Mouse (Mus musculus) lung, embryonic 15.5 days (tissue): Measurements from ENCODE around the gene Ankrd33. TPM values are rescaled to one million over a fixed set of nuclear protein-coding genes. Genes with fewer than 3 reads are reported as not detected.
"Not testable (repeated sequence)": the region's sequence is repeated elsewhere in the genome, so short reads cannot be mapped to it uniquely, and the experiment has no call there.

Experiments
- ATAC-seq: fragments of 200-750 bp; cut with Nextera tagmentation; 2 replicates; pipeline ENCODE4 v1.8.0; 2017; ENCODE audit warnings: moderate number of reproducible peaks, borderline replicate concordance; ENCODE audit not compliant: low FRiP score, low TSS enrichment; ENCODE audit errors: extremely low read depth
- H3K27ac ChIP-seq: fragments of 300-500 bp; sonication (generic); 2 replicates; pipeline ENCODE4 v1.5.1; 2015; ENCODE audit warnings: moderate library complexity, mild to moderate bottlenecking, inconsistent platforms
- H3K27me3 ChIP-seq: fragments of 300-500 bp; sonication (generic); 2 replicates; pipeline ENCODE4 v1.6.1; 2015; ENCODE audit warnings: inconsistent platforms
- H3K36me3 ChIP-seq: fragments of 300-500 bp; sonication (generic); 2 replicates; pipeline ENCODE4 v1.6.1; 2015; ENCODE audit warnings: inconsistent platforms
- H3K4me1 ChIP-seq: fragments of 300-500 bp; sonication (generic); 2 replicates; pipeline ENCODE4 v1.6.1; 2015; ENCODE audit warnings: inconsistent platforms
- H3K4me2 ChIP-seq: fragments of 300-500 bp; sonication (generic); 2 replicates; pipeline ENCODE4 v1.6.1; 2015; ENCODE audit warnings: inconsistent platforms, mild to moderate bottlenecking, moderate library complexity
- H3K4me3 ChIP-seq: fragments of 300-500 bp; sonication (generic); 2 replicates; pipeline ENCODE4 v1.5.1; 2015; ENCODE audit warnings: mild to moderate bottlenecking, inconsistent platforms
- H3K9ac ChIP-seq: fragments of 300-500 bp; sonication (generic); 2 replicates; pipeline ENCODE4 v1.6.1; 2015; ENCODE audit warnings: inconsistent platforms
- H3K9me3 ChIP-seq: fragments of 300-500 bp; sonication (generic); 2 replicates; pipeline ENCODE4 v1.6.1; 2016; ENCODE audit warnings: inconsistent platforms
- WGBS: fragments of 180-500 bp; shearing (Covaris S2); methylation state at CpG from one replicate; pipeline ENCODE4 v1.1.7; 2015; 5-methylcytosine and 5-hydroxymethylcytosine counted together
- polyA plus RNA-seq: library from polyadenylated mRNA; unstranded; fragments of >200 nt; fragmentation: Nextera tagmentation; extraction: Ambion mirVana; gene quantifications from 2 replicates; pipeline ENCODE4 v1.2.1, GENCODE M21; 2015

The Ankrd33 gene
- polyA plus RNA-seq, 1 experiment from 2014 or later = not detected

DNA sequence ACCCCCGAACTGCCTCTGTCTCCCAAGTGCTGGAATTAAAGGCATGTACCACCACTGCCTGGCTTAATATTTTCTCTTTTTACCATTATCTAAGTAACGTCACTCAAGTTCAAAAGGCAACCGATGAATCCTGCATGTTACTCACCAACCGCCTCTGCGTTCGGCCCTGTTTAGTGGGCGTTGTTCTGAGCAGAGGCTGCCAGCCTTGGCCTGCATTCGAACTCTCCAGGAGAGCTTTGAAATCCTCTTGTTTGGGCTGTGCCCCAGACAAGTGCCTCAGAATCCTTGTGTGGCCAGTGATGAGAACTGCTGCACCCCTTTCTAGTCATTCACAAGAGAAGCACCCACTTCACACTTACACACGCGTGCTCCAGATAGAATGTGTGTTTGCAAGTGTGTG is 9.5 kb upstream of the Ankrd33 start:
- no peak for ATAC-seq
- H3K27me3 ChIP-seq = no peaks in the 10 kb centered on the region; the same call in 1 of the 2 replicates
- H3K9me3 ChIP-seq = no peaks in the 10 kb centered on the region
- no peak overlapping the region for H3K4me3 ChIP-seq
- H3K27ac ChIP-seq = no peak overlapping the region
- H3K4me2 ChIP-seq = no peak overlapping the region
- H3K36me3 ChIP-seq = no peaks in the 10 kb centered on the region
- WGBS = 79% methylated on average over 10 of the region's 10 CpGs
- no peak overlapping the region for H3K9ac ChIP-seq
- H3K4me1 ChIP-seq = 0 out of 2 replicates have a peak, but pooled peaks cover 3% of the 10 kb centered on the region

DNA sequence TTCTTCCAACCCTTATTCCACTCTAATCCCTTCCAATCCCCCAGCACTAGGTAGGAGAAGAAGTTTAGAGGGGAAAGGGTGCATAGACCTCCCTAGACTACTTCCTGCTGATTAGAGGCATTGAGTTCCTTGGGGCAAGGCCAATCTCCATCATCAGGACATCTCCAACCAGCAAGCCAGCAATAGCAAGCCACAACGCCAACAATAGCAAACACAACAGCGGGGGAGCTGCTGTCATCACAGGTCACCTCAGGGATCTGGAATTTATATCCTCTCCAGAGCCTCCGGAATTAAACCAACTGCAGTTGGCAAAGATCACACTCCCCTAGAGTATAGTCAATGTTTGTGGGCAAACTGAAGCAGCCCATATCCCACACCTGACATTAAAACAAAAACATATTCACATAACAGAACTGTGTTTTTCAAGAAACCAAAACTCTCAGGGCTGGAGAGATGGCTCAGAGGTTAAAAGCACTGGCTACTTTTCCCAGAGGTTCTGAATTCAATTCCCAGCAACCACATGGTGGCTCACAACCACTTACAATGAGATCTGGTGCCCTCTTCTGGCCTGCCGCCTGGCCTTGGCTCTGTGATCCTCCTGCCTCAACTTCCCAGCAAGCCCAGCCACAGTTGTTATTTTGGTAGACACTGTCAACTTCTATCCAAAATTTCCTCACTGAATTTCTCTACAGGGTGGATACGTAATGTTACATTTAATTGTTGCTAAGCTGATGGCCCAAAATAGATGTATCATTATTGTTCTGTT is 7.5 kb upstream of the Ankrd33 start:
- Histone ChIP-seq H3K27ac (no peak overlapping the region), H3K9me3 (no peaks in the 10 kb centered on the region), H3K4me2 (no peak overlapping the region), H3K9ac (no peak overlapping the region), H3K27me3 (no peaks in the 10 kb centered on the region; the same call in 1 of the 2 replicates), H3K36me3 (no peaks in the 10 kb centered on the region), H3K4me3 (no peak overlapping the region), H3K4me1 (peaks cover 7% of the 10 kb centered on the region; the same call in 1 of the 2 replicates)
- 84% methylated on average over 5 of the region's 5 CpGs for WGBS
- no peak for ATAC-seq

DNA sequence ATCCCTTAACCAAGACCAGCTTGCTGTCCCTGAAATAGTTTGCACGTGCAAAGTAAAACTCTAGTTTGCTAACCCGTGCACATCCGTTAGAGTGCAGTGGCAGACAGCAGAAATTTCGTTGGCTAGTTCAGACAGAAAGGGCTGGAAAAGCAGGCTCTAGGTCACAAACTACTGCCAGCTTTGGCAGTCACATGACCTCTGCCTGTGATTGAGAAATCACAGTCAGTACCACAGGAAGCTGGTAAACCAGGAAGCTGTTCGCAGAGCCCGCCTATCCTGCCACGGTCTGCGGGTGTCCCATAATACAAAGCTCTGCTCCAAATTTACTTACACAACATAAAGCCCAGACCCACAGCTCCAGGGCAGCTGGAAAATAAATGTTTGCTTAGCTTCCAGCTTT is 2.4 kb upstream of the Ankrd33 start:
- H3K36me3 ChIP-seq = no peaks in the 10 kb centered on the region
- peaks cover 3% of the 10 kb centered on the region; the same call in 1 of the 2 replicates for H3K9me3 ChIP-seq
- peak overlapping the region; percentile 19; the same call in 1 of the 2 replicates for H3K4me2 ChIP-seq
- ATAC-seq = peak; percentile 78; the same call in 1 of the 2 replicates
- H3K9ac ChIP-seq = no peak overlapping the region
- no peak overlapping the region for H3K4me3 ChIP-seq
- H3K4me1 ChIP-seq = peaks cover 12% of the 10 kb centered on the region; the same call in 1 of the 2 replicates
- peak overlapping the region; percentile 68 for H3K27ac ChIP-seq
- H3K27me3 ChIP-seq = no peaks in the 10 kb centered on the region; the same call in 1 of the 2 replicates
- 35% methylated on average over 8 of the region's 8 CpGs for WGBS

DNA sequence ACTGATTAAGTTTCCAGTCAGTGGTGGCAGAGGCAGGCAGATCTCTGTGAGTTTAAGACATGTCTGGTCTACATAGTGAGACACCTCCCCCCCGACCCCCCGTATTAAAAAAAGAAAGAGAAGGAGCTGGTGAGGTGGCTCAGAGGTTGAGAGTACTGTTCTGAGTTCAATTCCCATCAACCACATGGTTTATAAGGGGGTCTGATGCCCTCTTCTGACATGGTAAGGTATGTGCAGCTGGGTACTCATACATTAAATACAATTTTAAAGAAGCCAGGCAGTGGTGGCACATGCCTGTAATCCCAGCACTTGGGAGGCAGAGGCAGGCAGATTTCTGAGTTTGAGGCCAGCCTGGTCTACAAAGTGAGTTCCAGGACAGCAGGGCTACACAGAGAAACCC is 1.8 kb upstream of the Ankrd33 start:
- not testable (repeated sequence) for H3K27me3 ChIP-seq, H3K9ac ChIP-seq, H3K4me3 ChIP-seq, H3K9me3 ChIP-seq, ATAC-seq, H3K4me2 ChIP-seq, H3K36me3 ChIP-seq
- Histone ChIP-seq H3K4me1 (peaks cover 12% of the 10 kb centered on the region; the same call in 1 of the 2 replicates), H3K27ac (peak overlapping the region; percentile 68)
- WGBS = 87% methylated on average over 2 of the region's 2 CpGs

DNA sequence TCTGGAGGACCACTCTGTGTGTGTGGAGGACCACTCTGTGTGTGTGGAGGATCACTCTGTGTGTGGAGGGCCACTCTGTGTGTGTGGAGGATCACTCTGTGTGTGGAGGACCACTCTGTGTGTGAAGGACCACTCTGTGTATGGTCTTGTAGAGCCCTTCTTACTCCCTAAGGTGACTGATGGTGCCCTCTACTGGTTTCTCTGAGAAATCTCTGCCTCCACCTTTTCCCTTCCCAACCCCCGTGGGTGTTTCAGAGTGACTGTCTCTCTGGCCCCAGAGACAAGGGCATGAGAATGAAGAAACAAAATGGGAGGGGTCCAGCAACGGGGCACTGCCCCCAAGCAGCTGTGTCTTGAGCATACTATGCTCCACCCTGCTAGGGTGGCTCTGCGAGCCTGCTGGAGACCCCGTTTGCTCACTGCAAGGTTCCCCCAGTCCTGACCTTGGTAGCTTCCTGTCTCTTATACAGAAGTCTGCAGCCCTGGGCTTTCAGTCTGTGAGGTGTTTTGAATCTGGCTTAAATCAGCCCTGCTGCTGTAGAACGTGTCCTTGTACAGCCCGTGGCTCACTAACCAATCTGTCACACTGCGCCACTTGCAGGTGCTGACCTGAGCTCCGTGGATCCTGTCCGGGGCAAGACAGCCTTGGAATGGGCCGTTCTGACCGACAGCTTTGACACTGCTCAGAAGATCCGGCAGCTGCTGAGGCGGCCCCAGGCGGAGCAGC is 3.0 kb downstream of the Ankrd33 start:
- peak overlapping the region; percentile 42 for H3K27ac ChIP-seq
- peaks cover 8% of the 10 kb centered on the region; the same call in 1 of the 2 replicates for H3K4me1 ChIP-seq
- H3K27me3 ChIP-seq = no peaks in the 10 kb centered on the region
- no peak for ATAC-seq
- 52% methylated on average over 14 of the region's 14 CpGs for WGBS
- H3K4me3 ChIP-seq = no peak overlapping the region
- H3K4me2 ChIP-seq = no peak overlapping the region
- no peaks in the 10 kb centered on the region for H3K36me3 ChIP-seq
- H3K9me3 ChIP-seq = peaks cover 3% of the 10 kb centered on the region; the same call in 1 of the 2 replicates
- no peak overlapping the region for H3K9ac ChIP-seq

DNA sequence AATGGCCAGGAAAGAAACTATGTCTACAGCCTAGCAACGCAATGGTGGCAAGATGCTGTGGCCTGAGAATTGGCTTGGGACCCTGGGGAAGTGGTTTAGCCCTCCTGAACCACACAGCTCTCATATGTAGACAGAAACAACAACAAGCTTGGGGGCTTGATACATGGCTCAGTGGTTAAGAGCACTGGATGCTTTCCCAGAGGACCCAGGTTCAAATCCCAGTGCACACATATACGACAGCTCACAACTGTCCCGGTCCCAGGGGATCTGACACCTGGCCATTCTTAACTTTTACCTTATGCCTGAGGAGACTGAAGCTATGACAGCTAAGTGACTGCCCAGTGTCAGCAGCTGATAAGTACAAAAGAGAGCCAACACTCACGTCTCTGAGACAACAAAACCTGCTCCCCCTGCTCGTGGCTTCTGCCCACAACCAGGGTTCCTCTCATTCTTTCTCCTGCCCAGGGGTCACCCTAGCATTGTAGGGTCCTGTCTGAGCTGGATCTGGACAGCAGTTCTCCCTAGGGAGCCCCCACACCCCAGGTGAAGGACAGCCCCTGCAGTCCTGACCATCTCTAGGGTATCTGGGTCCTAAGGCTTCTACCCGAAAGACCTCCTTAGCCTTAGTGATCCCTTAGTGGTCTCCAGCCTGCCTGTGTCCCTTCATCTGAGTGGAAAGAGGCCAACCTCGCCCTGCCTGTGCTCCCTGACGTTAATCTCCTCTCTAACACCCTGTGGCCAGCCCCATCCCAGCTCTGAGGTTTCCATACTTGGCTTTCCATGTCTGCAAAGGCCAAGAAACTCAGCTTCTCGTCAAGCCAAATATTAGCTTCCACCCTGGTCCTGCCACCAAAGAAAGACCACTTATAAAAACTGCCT is 6.1 kb downstream of the Ankrd33 start:
- peaks cover 13% of the 10 kb centered on the region for H3K4me1 ChIP-seq
- H3K4me2 ChIP-seq = no peak overlapping the region
- H3K9ac ChIP-seq = no peak overlapping the region
- no peaks in the 10 kb centered on the region for H3K36me3 ChIP-seq
- H3K27me3 ChIP-seq = no peaks in the 10 kb centered on the region
- H3K9me3 ChIP-seq = no peaks in the 10 kb centered on the region
- 62% methylated on average over 9 of the region's 9 CpGs for WGBS
- no peak overlapping the region for H3K27ac ChIP-seq
- no peak overlapping the region for H3K4me3 ChIP-seq
- ATAC-seq = no peak

DNA sequence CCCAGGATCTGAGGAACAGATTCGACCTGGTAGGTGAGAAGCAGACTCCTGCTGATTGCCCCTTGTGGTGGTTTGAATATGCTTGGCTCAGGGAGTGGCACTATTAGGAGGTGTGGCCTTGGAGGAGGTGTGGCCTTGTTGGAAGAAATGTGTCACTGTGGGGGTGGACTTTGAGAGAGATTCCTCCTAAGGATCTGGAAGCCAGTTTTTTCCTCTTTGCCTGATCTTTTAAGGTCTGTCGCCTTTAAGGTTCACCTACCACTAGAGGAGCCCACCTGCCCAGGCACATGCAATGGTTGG is 6.7 kb downstream of the Ankrd33 start:
- H3K9me3 ChIP-seq = no peaks in the 10 kb centered on the region
- H3K27ac ChIP-seq = 0 out of 2 replicates have a peak overlapping the region, but pooled peaks have one; percentile 35
- H3K36me3 ChIP-seq = no peaks in the 10 kb centered on the region
- no peak overlapping the region for H3K4me2 ChIP-seq
- no peaks in the 10 kb centered on the region for H3K27me3 ChIP-seq
- no peak for ATAC-seq
- H3K4me3 ChIP-seq = no peak overlapping the region
- H3K4me1 ChIP-seq = peaks cover 18% of the 10 kb centered on the region
- H3K9ac ChIP-seq = no peak overlapping the region
- 19% methylated on average over 2 of the region's 2 CpGs for WGBS

DNA sequence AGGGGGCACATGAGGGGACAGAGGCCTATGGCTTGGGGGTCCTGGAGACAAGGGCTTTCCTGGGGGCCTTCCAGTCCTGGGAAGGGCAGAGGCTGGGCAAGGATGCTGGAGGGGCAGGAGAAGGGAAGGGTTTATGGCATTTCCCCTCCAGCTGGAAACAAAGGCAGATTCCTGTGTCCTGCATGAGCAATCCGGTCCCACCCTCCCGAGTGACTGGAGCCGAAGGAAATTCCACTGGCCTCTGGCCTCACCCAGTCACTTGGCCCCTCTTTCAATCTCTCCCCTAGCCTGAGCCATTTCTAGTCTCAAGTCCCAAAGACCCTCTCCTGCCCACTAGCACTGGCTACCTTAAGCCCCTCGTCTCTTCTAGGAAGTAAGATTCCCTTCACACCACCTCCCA is 7.6 kb downstream of the Ankrd33 start:
- Histone ChIP-seq H3K4me1 (peaks cover 24% of the 10 kb centered on the region), H3K36me3 (no peaks in the 10 kb centered on the region), H3K27me3 (no peaks in the 10 kb centered on the region), H3K27ac (peak overlapping the region; percentile 68), H3K4me2 (no peak overlapping the region), H3K4me3 (no peak overlapping the region), H3K9me3 (no peaks in the 10 kb centered on the region), H3K9ac (no peak overlapping the region)
- WGBS = 50% methylated on average over 4 of the region's 4 CpGs
- ATAC-seq = no peak

DNA sequence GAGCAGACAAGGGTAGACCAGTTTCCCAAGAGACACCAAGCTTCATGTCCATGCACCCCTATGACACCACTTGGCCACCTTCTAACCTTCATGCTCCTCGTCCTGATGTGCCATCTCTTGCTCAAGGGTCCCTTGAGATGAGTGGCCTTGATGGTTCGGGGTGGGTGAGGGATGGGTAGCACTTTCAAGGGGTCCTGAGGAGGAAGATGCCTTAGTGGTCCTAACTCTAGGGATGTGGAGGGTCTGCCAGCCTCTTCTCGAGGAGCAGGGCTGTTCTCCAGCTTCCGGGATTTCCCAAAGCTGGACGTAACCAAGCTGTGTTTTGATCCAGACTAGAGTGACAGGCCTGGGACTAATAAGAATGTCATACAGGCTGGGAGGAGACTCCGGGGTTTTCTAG is 10.0 kb downstream of the Ankrd33 start:
- 85% methylated on average over 6 of the region's 6 CpGs for WGBS
- no peak for ATAC-seq
- Histone ChIP-seq H3K36me3 (no peaks in the 10 kb centered on the region), H3K4me1 (peaks cover 37% of the 10 kb centered on the region), H3K27me3 (peaks cover 14% of the 10 kb centered on the region; the same call in 1 of the 2 replicates), H3K4me2 (no peak overlapping the region), H3K9me3 (no peaks in the 10 kb centered on the region), H3K9ac (no peak overlapping the region), H3K4me3 (no peak overlapping the region), H3K27ac (no peak overlapping the region)

DNA sequence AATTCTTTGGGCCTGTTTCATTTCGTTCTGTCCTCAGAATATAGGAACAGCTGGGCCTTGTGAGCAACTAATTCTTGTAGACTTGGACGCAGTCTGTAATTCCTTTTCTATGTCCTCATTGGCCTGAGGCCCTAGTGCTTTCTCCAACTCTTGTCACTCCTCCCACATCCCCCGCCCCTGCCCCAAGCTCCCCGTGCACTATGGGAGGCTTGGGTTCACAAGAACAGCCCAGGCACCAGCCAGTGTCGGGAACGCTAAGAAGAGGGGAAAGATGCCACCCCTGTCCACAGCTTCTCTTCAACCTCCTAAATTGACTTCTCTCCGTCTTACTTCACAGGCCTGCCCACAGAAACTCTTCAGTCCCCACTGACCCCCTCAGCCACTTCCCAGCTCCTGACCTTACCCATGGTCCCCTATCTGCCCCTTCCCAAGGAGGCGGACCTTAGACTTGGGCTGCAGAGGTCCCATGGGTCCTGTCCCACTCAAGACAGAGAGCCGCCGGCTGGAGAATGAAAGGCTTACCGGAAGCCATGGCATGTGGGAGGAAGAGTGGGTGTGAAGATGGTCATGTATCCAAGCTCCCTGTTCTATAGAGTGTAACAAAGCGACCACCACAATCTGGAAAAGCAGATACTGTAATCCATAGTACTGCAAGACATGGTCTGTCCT is 11.5 kb downstream of the Ankrd33 start:
- H3K4me2 ChIP-seq = no peak overlapping the region
- ATAC-seq = peak; percentile 58; the same call in 1 of the 2 replicates
- no peaks in the 10 kb centered on the region for H3K9me3 ChIP-seq
- H3K9ac ChIP-seq = no peak overlapping the region
- peaks cover 14% of the 10 kb centered on the region; the same call in 1 of the 2 replicates for H3K27me3 ChIP-seq
- peaks cover 47% of the 10 kb centered on the region for H3K4me1 ChIP-seq
- no peak overlapping the region for H3K4me3 ChIP-seq
- no peaks in the 10 kb centered on the region for H3K36me3 ChIP-seq
- 62% methylated on average over 12 of the region's 12 CpGs for WGBS
- H3K27ac ChIP-seq = peak overlapping the region; percentile 77
